Mouse (Mus musculus) fat pad, adult 2 months (tissue): Measurements from ENCODE around the gene Rasgef1a.

Experiments
- DNase-seq: peaks from one replicate; pipeline ENCODE4 v3.0.0-alpha.2; 2011; ENCODE audit warnings: low read depth, low spot score; ENCODE audit errors: extremely low read depth

Rasgef1a gene

GRCm38 (mm10) chr6:118070321-118071012 lies 59.2 kb downstream of the Rasgef1a start:
- DNase-seq, result no peak

- DNase-seq, result no peak
Observed at GRCm38 (mm10) chr6:118071013-118071350, 59.7 kb downstream of the Rasgef1a start.

GRCm38 (mm10) chr6:118071416-118071815 lies 60.2 kb downstream of the Rasgef1a start:
- DNase-seq, result no peak

GRCm38 (mm10) chr6:118072176-118072575 lies 60.9 kb downstream of the Rasgef1a start:
- DNase-seq, result no peak

- no peak for DNase-seq
Observed at GRCm38 (mm10) chr6:118074151-118074550, 62.9 kb downstream of the Rasgef1a start.

- no peak for DNase-seq
Observed at GRCm38 (mm10) chr6:118076256-118076655, 65.0 kb downstream of the Rasgef1a start.

- no peak for DNase-seq
Observed at GRCm38 (mm10) chr6:118076748-118077147, 65.5 kb downstream of the Rasgef1a start.

GRCm38 (mm10) chr6:118077421-118077820 lies 66.2 kb downstream of the Rasgef1a start:
- no peak for DNase-seq

- no peak for DNase-seq
Observed at GRCm38 (mm10) chr6:118078751-118079150, 67.5 kb downstream of the Rasgef1a start.

- no peak for DNase-seq
Observed at GRCm38 (mm10) chr6:118079292-118079691, 68.1 kb downstream of the Rasgef1a start.

GRCm38 (mm10) chr6:118079762-118080465 lies 68.7 kb downstream of the Rasgef1a start:
- no peak for DNase-seq

GRCm38 (mm10) chr6:118080711-118081110 lies 69.5 kb downstream of the Rasgef1a start:
- DNase-seq, result no peak

- no peak for DNase-seq
Observed at GRCm38 (mm10) chr6:118082384-118082783, 71.1 kb downstream of the Rasgef1a start.

- DNase-seq, result no peak
Observed at GRCm38 (mm10) chr6:118083608-118084007, 72.4 kb downstream of the Rasgef1a start.

GRCm38 (mm10) chr6:118084596-118084995 lies 73.4 kb downstream of the Rasgef1a start:
- no peak for DNase-seq

GRCm38 (mm10) chr6:118087955-118088354 lies 76.7 kb downstream of the Rasgef1a start:
- DNase-seq, result no peak

- no peak for DNase-seq
Observed at GRCm38 (mm10) chr6:118088750-118089440, 77.7 kb downstream of the Rasgef1a start.

- DNase-seq, result no peak
Observed at GRCm38 (mm10) chr6:118090827-118091226, 79.6 kb downstream of the Rasgef1a start.

- DNase-seq, result peak; percentile 33
Observed at GRCm38 (mm10) chr6:118097765-118098365, 86.6 kb downstream of the Rasgef1a start.

GRCm38 (mm10) chr6:118099311-118099802 lies 88.1 kb downstream of the Rasgef1a start:
- peak; percentile 66 for DNase-seq

GRCm38 (mm10) chr6:118111810-118112209 lies 100.6 kb downstream of the Rasgef1a start:
- DNase-seq, result no peak
